Mouse (Mus musculus): ENCODE measurements around the gene Ccdc85b. TPM values are rescaled to one million over a fixed set of nuclear protein-coding genes. Genes with fewer than 3 reads are reported as not detected.

Gene Ccdc85b
- polyA plus RNA-seq, 1 experiment from 2014 or later: 11.6 TPM

GRCm38 (mm10) chr19:5423561-5423960, 34.1 kb downstream of the Ccdc85b start:
- 66% methylated on average over 12 of the region's 12 CpGs for WGBS
- Histone ChIP-seq H3K4me1 (replicated peaks; ENCODE audit: control insufficient read depth, insufficient read depth) (peaks cover 10% of the 10 kb centered on the region), H3K27me3 (ENCODE audit: control insufficient read depth, insufficient read depth, low read length) (no peaks in the 10 kb centered on the region), H3K27ac (replicated peaks) (peak overlapping the region; percentile 94), H3K9me3 (ENCODE audit: control insufficient read depth, low read length) (no peaks in the 10 kb centered on the region), H3K9ac (ENCODE audit: low read length) (peak overlapping the region; percentile 85), H3K4me3 (ENCODE audit: low read depth, low read length) (peak overlapping the region; percentile 87), H3K36me3 (ENCODE audit: control insufficient read depth, insufficient read depth, low read length) (peaks cover 3% of the 10 kb centered on the region), H3K4me2 (replicated peaks; ENCODE audit: low read depth) (peak overlapping the region; percentile 76)
- TF ChIP-seq EP300 (optimal IDR thresholded peaks at IDR 0.05) (no peak), CTCF (IDR thresholded peaks at IDR 0.05; ENCODE audit: low read depth) (no peak)
- ATAC-seq (ENCODE audit: low FRiP score, low TSS enrichment): no peak
- DNase-seq (ENCODE audit: low spot score): peak; percentile 23

DNA sequence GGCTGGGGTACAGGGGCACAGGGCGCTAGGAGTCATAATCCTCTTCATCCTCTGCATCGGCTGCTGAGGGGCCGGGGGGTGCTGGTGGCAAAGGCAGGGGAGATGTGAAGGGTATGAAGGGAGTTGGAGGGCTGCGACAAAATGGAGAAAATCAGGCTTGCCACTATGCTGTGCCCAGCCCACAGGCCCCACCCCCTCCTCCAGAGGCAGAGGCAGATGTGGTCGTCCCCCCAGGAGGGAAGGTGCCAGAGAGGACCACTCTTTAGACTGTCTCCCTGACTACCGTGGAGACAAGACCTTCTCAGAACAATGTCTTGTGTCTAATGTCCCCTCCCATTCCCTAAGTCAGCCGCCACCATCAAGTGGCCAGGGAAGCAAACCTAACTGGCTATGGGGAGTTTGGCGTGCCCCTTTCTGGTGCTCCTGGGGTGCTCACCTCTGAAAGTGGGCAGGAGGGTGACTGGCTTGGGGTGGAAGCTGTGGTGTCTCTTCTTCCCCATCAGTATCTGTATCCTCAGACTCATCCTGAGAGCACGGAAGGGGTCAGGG, 34.7 kb downstream of the Ccdc85b start:
- WGBS: 80% methylated on average over 9 of the region's 9 CpGs
- ATAC-seq (ENCODE audit: low FRiP score, low TSS enrichment) (no peak), DNase-seq (ENCODE audit: low spot score) (no peak)
- Histone ChIP-seq H3K9me3 (ENCODE audit: control insufficient read depth, low read length) (no peaks in the 10 kb centered on the region), H3K9ac (ENCODE audit: low read length) (no peak overlapping the region), H3K27me3 (ENCODE audit: control insufficient read depth, insufficient read depth, low read length) (no peaks in the 10 kb centered on the region), H3K4me2 (replicated peaks; ENCODE audit: low read depth) (peak overlapping the region; percentile 76), H3K4me1 (replicated peaks; ENCODE audit: control insufficient read depth, insufficient read depth) (peaks cover 10% of the 10 kb centered on the region), H3K36me3 (ENCODE audit: control insufficient read depth, insufficient read depth, low read length) (peaks cover 3% of the 10 kb centered on the region), H3K4me3 (ENCODE audit: low read depth, low read length) (no peak overlapping the region), H3K27ac (replicated peaks) (no peak overlapping the region)
- TF ChIP-seq EP300 (optimal IDR thresholded peaks at IDR 0.05) (no peak), CTCF (IDR thresholded peaks at IDR 0.05; ENCODE audit: low read depth) (no peak)

DNA sequence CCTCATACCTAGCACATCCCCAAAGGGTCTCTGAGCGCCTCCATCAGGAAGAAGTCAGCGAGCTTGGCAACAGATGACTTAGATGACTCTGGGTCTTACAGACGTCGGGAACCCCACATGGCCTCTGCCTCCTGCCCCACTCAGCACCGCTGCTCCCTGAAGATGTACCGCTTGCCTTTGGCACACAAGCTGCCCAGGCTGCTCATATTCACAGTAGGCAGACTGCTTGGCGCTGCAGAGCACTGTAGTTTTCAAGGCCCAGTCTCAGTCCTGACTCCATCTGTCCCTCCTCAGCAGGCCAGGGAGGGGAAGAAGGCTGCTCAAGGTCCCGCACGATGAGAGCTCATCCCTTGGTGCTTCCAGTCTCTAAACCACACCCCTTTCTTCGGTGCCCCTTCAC, 35.4 kb downstream of the Ccdc85b start:
- DNase-seq (ENCODE audit: low spot score) (no peak), ATAC-seq (ENCODE audit: low FRiP score, low TSS enrichment) (no peak)
- Histone ChIP-seq H3K4me3 (ENCODE audit: low read depth, low read length) (no peak overlapping the region), H3K27ac (replicated peaks) (no peak overlapping the region), H3K4me1 (replicated peaks; ENCODE audit: control insufficient read depth, insufficient read depth) (peaks cover 10% of the 10 kb centered on the region), H3K9me3 (ENCODE audit: control insufficient read depth, low read length) (no peaks in the 10 kb centered on the region), H3K27me3 (ENCODE audit: control insufficient read depth, insufficient read depth, low read length) (no peaks in the 10 kb centered on the region), H3K36me3 (ENCODE audit: control insufficient read depth, insufficient read depth, low read length) (peaks cover 3% of the 10 kb centered on the region), H3K4me2 (replicated peaks; ENCODE audit: low read depth) (no peak overlapping the region), H3K9ac (ENCODE audit: low read length) (no peak overlapping the region)
- WGBS: 81% methylated on average over 10 of the region's 10 CpGs
- TF ChIP-seq CTCF (IDR thresholded peaks at IDR 0.05; ENCODE audit: low read depth) (no peak), EP300 (optimal IDR thresholded peaks at IDR 0.05) (no peak)

GRCm38 (mm10) chr19:5421784-5422183, 35.9 kb downstream of the Ccdc85b start:
- H3K4me1 ChIP-seq (replicated peaks; ENCODE audit: control insufficient read depth, insufficient read depth): peaks cover 10% of the 10 kb centered on the region
- H3K4me2 ChIP-seq (replicated peaks; ENCODE audit: low read depth): no peak overlapping the region
- no peak overlapping the region for H3K4me3 ChIP-seq (ENCODE audit: low read depth, low read length)
- H3K9me3 ChIP-seq (ENCODE audit: control insufficient read depth, low read length): no peaks in the 10 kb centered on the region
- ATAC-seq (ENCODE audit: low FRiP score, low TSS enrichment): no peak
- no peak overlapping the region for H3K27ac ChIP-seq (replicated peaks)
- TF ChIP-seq CTCF (IDR thresholded peaks at IDR 0.05; ENCODE audit: low read depth) (no peak), EP300 (optimal IDR thresholded peaks at IDR 0.05) (no peak)
- H3K36me3 ChIP-seq (ENCODE audit: control insufficient read depth, insufficient read depth, low read length): peaks cover 3% of the 10 kb centered on the region
- no peak for DNase-seq (ENCODE audit: low spot score)
- 82% methylated on average over 5 of the region's 5 CpGs for WGBS
- H3K27me3 ChIP-seq (ENCODE audit: control insufficient read depth, insufficient read depth, low read length): no peaks in the 10 kb centered on the region
- no peak overlapping the region for H3K9ac ChIP-seq (ENCODE audit: low read length)

- Histone ChIP-seq H3K27me3 (ENCODE audit: control insufficient read depth, insufficient read depth, low read length) (no peaks in the 10 kb centered on the region), H3K36me3 (ENCODE audit: control insufficient read depth, insufficient read depth, low read length) (peaks cover 3% of the 10 kb centered on the region), H3K4me2 (replicated peaks; ENCODE audit: low read depth) (no peak overlapping the region), H3K27ac (replicated peaks) (no peak overlapping the region), H3K4me3 (ENCODE audit: low read depth, low read length) (no peak overlapping the region), H3K9ac (ENCODE audit: low read length) (no peak overlapping the region), H3K9me3 (ENCODE audit: control insufficient read depth, low read length) (no peaks in the 10 kb centered on the region), H3K4me1 (replicated peaks; ENCODE audit: control insufficient read depth, insufficient read depth) (peaks cover 4% of the 10 kb centered on the region; the same call in 1 of the 2 replicates)
- TF ChIP-seq CTCF (IDR thresholded peaks at IDR 0.05; ENCODE audit: low read depth): no peak
- 89% methylated on average over 6 of the region's 6 CpGs for WGBS
- no peak for ATAC-seq (ENCODE audit: low FRiP score, low TSS enrichment)
- no peak for DNase-seq (ENCODE audit: low spot score)
These were observed 37.1 kb downstream of the Ccdc85b start for GRCm38 (mm10) chr19:5420579-5420978.

- no peak overlapping the region for H3K4me3 ChIP-seq (ENCODE audit: low read depth, low read length)
These were observed 38.1 kb downstream of the Ccdc85b start for GRCm38 (mm10) chr19:5419630-5420029.

More at GRCm38 (mm10) chr19:5419630-5420029, 38.1 kb downstream of the Ccdc85b start:
- ATAC-seq (ENCODE audit: low FRiP score, low TSS enrichment) (no peak), DNase-seq (ENCODE audit: low spot score) (no peak)
- no peaks in the 10 kb centered on the region for H3K9me3 ChIP-seq (ENCODE audit: control insufficient read depth, low read length)
- no peaks in the 10 kb centered on the region for H3K27me3 ChIP-seq (ENCODE audit: control insufficient read depth, insufficient read depth, low read length)
- TF ChIP-seq EP300 (optimal IDR thresholded peaks at IDR 0.05): no peak
- peaks cover 3% of the 10 kb centered on the region for H3K36me3 ChIP-seq (ENCODE audit: control insufficient read depth, insufficient read depth, low read length)
- H3K27ac ChIP-seq (replicated peaks): no peak overlapping the region
- peaks cover 4% of the 10 kb centered on the region; the same call in 1 of the 2 replicates for H3K4me1 ChIP-seq (replicated peaks; ENCODE audit: control insufficient read depth, insufficient read depth)
- H3K9ac ChIP-seq (ENCODE audit: low read length): no peak overlapping the region
- 86% methylated on average over 9 of the region's 9 CpGs for WGBS
- no peak overlapping the region for H3K4me2 ChIP-seq (replicated peaks; ENCODE audit: low read depth)
